Mouse (Mus musculus) WW6 (cell line): Measurements from ENCODE around the gene BC107364.
"Not testable (repeated sequence)": the region's sequence is repeated elsewhere in the genome, so short reads cannot be mapped to it uniquely, and the experiment has no call there.

Source experiments
- DNase-seq: peaks from one replicate; pipeline ENCODE4 v3.0.0-alpha.2; 2013; ENCODE audit warnings: low read depth, low spot score

The BC107364 gene

GRCm38 (mm10) chr3:96486064-96486827 is 34.1 kb upstream of the BC107364 start:
- not testable (repeated sequence) for DNase-seq

GRCm38 (mm10) chr3:96485361-96485760 is 33.3 kb upstream of the BC107364 start:
- DNase-seq = no peak

GRCm38 (mm10) chr3:96484921-96485320 is 32.8 kb upstream of the BC107364 start:
- DNase-seq = no peak

DNA sequence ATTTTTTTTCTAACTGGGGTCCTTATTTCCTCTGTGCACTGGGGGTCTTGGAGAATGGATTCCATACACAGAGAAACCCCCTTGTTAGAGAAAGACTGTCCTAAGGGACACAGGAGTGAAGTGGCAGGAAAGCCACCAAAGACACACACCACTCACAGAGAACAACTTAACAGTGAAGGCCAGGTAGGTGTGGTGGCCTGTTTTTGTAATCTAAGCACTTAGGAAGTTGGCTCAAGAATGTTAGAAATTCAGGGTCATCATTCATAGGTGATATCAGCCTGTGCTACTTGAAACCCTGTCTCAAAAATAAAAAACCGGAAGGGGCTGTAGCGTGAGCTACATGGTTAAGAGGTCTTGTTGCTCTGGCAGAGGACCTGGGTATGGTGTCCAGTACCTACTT is 31.8 kb upstream of the BC107364 start:
- DNase-seq = no peak

DNA sequence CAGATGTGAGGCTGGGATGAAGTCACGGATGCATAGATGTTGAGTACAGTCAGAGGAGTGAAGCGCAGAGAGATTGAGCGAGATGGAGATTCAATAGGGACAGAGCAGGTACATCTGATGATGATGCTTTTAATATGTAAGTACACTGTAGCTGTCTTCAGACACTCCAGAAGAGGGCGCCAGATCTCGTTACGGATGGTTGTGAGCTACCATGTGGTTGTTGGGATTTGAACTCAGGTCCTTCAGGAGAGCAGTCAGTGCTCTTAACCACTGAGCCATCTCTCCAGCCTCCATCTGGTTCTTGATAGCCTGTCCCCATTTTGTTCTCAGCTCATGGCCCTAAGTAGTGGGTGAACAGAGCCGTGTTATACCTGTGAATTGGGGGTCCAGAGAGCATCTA is 30.9 kb upstream of the BC107364 start:
- not testable (repeated sequence) for DNase-seq

DNA sequence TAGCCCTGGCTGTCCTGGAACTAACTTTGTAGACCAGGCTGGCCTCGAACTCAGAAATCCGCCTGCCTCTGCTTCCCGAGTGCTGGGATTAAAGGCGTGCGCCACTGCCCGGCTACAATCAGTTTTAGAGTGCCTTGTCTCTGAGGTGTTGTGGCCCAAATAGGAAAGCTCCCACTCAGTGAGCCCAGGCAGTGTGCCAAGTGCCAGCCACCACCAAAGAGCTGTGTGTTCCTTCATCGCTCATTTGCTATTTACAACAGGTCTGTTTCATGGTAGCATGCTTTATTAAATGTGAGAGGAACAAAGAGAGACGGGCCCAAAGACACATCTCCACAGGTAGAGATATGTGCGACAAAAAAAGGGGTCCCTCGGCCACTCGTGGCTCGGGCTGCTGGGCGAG is 30.3 kb upstream of the BC107364 start:
- DNase-seq = no peak

- DNase-seq = no peak
These were observed 29.8 kb upstream of the BC107364 start for GRCm38 (mm10) chr3:96481856-96482255.

- DNase-seq = no peak
These were observed 28.7 kb upstream of the BC107364 start for GRCm38 (mm10) chr3:96480684-96481270.

GRCm38 (mm10) chr3:96479249-96479648 is 27.1 kb upstream of the BC107364 start:
- no peak for DNase-seq

GRCm38 (mm10) chr3:96477558-96477957 is 25.5 kb upstream of the BC107364 start:
- no peak for DNase-seq

- DNase-seq = no peak
These were observed 25.0 kb upstream of the BC107364 start for GRCm38 (mm10) chr3:96477084-96477483.

GRCm38 (mm10) chr3:96474909-96475655 is 23.0 kb upstream of the BC107364 start:
- no peak for DNase-seq

DNA sequence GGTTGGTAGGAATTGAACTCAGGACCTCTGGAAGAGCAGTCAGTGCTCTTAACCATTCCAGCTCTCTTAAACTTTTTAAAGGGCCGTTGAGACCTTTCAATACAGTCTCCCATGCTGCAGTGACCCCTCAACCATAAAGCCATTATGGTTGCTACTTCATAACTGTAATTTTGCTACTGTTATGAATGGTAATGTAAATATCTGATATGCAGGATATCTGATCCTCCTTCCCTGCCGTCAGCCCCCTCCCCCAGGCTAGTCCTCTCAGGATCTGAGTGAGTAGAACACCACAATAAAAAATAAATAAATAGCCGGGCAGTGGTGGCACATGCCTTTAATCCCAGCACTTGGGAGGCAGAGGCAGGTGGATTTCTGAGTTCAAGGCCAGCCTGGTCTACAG is 21.4 kb upstream of the BC107364 start:
- not testable (repeated sequence) for DNase-seq

DNA sequence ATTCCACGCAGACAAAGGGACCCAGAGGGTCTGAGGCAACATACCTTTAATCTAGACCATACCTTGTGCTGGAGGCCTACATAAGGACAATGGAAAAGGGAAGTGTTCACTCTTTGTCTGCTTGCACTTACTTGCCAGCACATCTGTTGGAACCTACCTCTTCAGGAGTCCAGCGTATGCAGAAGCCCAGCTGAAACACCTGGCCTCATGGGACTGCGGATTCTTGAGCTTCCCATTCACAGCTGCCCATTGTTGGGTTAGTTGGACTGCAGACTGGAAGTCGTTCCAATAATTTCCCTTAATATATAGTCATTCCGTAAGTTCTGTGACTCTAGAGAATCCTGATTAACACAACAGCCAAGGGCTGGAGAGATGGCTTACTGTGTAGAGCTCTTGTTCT is 20.0 kb upstream of the BC107364 start:
- DNase-seq = no peak

DNA sequence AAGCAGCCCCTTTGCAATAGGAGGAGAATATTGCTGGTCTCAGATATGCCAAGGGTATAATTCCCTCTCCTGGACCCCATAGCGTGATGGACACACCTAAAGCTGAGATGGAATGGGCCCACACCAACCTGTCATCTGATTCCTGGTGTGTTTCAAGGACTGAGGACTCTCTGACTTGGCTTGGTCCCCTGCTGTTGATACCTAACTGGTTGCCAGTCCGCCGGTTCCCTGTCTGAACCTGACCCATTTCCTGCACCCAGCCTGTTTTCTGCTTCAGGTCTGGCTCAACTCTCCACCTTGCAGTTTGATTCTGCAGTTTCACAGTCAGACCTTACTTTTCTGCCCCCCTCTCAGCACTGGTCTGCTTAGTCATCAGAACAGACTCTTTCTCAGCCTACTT is 17.5 kb upstream of the BC107364 start:
- DNase-seq = no peak

- not testable (repeated sequence) for DNase-seq
These were observed 16.2 kb upstream of the BC107364 start for GRCm38 (mm10) chr3:96468335-96468734.

DNA sequence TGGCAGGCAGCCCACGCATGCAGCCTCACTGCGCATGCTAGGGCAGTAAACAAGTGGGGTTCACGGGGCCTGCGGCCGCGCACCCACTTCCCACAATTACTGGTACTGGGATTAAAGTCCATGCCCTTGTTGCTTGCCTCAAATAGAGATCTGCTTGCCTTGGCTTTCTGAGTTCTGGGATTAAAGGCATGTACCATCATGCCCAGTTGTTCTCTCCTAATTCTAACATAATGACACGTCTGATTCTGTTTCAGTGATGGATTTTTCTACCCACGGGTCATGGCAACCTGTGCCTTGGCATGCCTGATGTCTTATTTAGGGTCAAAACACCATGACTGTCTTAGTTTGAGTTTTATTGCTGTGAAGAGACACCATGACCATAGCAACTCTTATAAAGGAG is 15.5 kb upstream of the BC107364 start:
- DNase-seq = no peak

GRCm38 (mm10) chr3:96463891-96464290 is 11.8 kb upstream of the BC107364 start:
- peak; percentile 56 for DNase-seq

DNA sequence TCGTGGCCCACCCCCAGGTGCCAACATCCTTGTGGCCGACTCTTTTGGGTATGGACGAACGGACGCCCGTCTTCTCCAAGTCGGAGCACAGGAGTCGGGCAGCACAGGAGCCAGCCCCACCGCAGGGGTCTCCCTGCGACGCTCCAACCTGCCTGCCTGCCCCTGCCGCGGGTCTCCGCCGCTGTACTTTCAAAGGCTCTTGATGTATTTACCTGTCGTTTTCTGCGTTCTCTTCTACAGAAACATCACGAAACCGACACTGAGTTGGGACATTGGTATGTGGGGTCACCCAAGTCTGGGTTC is 8.4 kb upstream of the BC107364 start:
- not testable (repeated sequence) for DNase-seq

DNA sequence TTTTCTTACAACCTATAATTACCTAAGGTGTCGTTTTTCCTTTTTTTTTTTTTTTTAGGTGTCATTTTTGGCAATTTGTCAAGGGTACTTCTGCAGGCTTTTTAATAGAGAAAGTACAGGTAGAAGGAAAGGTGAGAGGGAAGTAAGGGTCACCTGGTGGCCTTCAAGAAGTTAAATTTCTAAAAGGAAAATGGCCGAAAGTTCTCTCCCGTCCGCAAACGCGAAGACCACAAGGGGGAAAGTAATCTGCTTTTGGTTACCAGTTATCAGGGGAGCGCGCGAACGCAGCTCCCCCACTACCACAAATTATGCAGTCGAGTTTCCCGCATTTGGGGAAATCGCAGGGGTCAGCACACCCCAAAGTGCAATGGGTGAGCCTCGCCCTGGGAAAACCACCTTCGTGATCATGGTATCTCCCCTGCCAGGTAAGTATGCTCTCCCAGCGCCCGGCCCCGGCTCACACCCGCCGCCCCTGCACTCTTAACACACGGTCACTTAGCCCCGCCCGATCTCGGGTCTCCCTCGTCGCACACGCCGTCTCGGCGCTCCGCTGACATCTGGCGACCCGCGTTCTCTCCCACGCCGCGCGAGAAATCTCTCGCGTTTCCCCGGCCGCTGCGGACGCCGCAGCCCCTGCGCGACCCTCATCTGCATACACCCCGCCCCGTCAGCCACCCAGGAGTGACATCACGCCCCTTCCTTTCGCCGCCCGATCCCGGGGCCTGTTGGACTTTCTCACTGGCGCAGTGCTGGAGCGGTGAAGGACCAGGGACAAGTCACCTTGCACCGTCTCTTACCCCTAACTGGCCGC is 7.9 kb upstream of the BC107364 start:
- not testable (repeated sequence) for DNase-seq

- not testable (repeated sequence) for DNase-seq
These were observed 6.9 kb upstream of the BC107364 start for GRCm38 (mm10) chr3:96458886-96459439.

DNA sequence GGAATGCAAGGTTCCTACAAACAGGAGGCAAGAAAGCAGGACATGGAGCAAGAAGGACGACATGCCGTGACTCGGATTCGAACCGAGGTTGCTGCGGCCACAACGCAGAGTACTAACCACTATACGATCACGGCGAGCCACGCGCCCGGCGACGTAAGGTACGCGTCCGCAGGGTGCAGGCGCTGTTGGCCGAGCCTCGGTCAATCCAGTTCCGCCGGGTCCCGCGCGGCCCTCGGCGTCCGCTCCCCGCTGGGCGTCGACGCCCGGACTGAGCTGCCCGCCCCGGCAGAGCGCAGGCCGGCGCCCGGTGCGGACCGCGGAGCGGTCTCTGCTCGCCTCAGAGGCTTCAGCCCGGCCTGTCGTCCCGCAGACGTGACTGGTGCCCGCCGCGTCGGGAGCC is 5.9 kb upstream of the BC107364 start:
- not testable (repeated sequence) for DNase-seq
